Mouse (Mus musculus): ENCODE results near the gene Neurod1. TPM values are rescaled to one million over a fixed set of nuclear protein-coding genes. Genes with fewer than 3 reads are reported as not detected.

Gene Neurod1
- 25.3 and 30.4 TPM in 2 replicates for polyA plus RNA-seq (2016; fragmentation: Nextera tagmentation; extraction: Ambion mirVana)

DNA sequence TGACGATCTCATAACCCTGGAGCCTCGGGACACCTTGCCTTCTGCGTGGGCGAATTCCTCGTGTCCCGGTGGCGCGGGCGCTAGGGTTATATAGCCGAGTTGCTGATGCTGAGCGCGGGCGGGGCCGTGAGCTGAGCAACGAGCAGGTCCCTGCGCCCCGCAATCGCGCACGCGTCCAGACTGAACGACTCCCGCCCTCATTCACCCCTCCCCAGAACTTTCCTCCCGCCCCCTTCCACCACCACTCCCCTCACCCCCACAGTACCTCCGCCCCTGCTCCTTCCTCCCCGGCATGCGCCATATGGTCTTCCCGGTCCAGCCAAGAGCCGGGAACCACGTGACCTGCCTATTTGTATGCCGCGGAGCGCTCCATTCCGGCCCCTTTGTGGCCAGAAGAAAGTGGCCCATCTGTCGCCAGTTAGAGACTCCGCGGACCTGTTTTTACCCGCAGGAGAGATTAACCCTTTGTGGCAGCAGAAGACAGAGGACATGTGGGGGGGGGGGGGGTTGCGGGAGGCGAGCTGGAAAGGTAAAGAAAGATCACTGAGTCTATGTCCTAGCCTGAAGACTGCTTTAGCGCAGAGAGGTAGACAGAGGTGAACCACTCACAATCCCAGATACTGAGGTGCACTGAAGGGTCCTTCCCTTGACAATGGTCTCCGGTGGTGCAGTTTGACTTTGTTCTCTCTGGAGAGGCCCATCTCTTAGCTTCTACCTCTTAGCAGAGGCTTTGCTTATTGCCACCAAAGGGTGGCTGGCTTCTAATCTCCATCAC is at the start of gene Neurod1, which contains the start of gene Cerkl:
Gene Neurod1, minus strand, starts transcription at position 177 of the 775 bp plus-strand sequence.
Gene Cerkl, minus strand, starts transcription at position 211 of the 775 bp plus-strand sequence.
- Histone ChIP-seq H3K9me3 (replicated peaks) (no peaks in the 10 kb centered on the region), H3K36me3 (no peaks in the 10 kb centered on the region), H3K27ac (peak within 1 kb of the TSS; percentile 82), H3K4me2 (replicated peaks) (peak within 1 kb of the TSS; percentile 67), H3K9ac (peak within 1 kb of the TSS; percentile 23; the same call in 1 of the 2 replicates), H3K27me3 (peaks cover 56% of the 10 kb centered on the region), H3K4me3 (peak within 1 kb of the TSS; percentile 49), H3K4me1 (peaks cover 31% of the 10 kb centered on the region)
- ATAC-seq (ENCODE audit: low FRiP score), result peak; percentile 92
- under 1% methylated on average over 35 of the region's 42 CpGs for WGBS

DNA sequence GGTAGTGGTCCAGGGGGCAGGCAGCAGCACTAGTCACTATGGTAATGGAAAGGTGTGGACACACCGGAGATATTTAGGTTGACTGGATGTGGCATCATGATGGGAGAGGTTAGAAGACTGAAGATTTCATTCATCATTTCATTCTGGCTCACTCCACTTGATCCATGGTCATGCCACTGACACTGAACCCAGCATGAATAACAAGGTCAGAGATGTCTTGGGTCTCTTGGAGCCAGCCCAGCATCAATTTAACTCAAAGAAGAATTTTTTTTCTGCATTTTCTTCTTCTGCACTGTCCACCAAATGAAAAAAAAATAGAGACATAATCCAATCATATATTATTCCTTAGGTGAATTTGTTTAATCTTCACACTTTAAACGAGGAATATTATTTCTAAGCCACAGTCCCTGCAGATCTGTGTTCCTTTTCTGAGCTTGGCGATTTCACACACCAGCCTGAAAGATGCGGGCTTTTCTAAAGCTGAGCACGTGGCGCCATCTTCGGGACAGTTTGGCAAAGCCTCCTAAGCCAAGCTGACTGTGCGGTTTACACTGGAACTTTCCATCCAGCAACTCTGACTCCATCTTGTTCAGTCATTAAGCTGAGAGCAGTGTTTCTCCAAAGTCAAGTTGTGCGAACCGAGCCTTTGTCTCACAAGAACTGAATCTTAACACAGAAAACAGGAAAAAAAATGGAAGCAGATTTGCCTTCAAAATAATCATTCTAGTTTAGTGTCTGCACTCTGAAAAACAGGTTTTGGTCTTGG is 42.6 kb upstream of the Neurod1 start:
- H3K27me3 ChIP-seq, result no peaks in the 10 kb centered on the region; the same call in 1 of the 2 replicates
- H3K4me3 ChIP-seq, result no peak overlapping the region
- no peaks in the 10 kb centered on the region for H3K4me1 ChIP-seq
- H3K9ac ChIP-seq, result no peak overlapping the region
- no peak overlapping the region for H3K4me2 ChIP-seq (replicated peaks)
- H3K36me3 ChIP-seq, result no peaks in the 10 kb centered on the region
- H3K27ac ChIP-seq, result no peak overlapping the region
- ATAC-seq (ENCODE audit: low FRiP score), result peak; percentile 85
- 27% methylated on average over 10 of the region's 10 CpGs for WGBS
- H3K9me3 ChIP-seq (replicated peaks), result no peaks in the 10 kb centered on the region

DNA sequence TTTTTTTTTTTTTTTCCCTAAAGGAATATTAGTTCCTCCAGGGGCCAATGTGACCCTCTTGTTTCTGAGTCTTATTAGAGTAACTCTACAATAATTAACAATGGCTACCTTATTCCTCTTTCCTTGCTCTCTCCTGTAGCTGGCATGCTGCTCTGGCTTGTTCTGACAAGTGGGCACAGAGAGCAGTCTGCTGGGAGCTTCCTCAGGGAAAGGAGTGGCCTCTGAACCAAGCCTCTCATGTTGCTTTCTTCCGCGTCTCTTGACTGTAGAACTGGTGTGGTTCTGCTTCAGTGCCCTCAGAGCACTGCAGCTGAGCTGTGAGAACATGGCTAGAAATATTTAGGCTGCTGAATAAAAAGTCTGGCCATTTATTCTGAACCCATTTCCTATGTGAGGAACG is 28.6 kb upstream of the Neurod1 start:
- H3K9me3 ChIP-seq (replicated peaks), result no peaks in the 10 kb centered on the region
- 59% methylated on average over 3 of the region's 3 CpGs for WGBS
- no peaks in the 10 kb centered on the region for H3K27me3 ChIP-seq
- H3K9ac ChIP-seq, result no peak overlapping the region
- no peak overlapping the region for H3K4me2 ChIP-seq (replicated peaks)
- ATAC-seq (ENCODE audit: low FRiP score), result no peak
- H3K4me3 ChIP-seq, result no peak overlapping the region
- no peaks in the 10 kb centered on the region for H3K4me1 ChIP-seq
- no peaks in the 10 kb centered on the region for H3K36me3 ChIP-seq
- no peak overlapping the region for H3K27ac ChIP-seq

DNA sequence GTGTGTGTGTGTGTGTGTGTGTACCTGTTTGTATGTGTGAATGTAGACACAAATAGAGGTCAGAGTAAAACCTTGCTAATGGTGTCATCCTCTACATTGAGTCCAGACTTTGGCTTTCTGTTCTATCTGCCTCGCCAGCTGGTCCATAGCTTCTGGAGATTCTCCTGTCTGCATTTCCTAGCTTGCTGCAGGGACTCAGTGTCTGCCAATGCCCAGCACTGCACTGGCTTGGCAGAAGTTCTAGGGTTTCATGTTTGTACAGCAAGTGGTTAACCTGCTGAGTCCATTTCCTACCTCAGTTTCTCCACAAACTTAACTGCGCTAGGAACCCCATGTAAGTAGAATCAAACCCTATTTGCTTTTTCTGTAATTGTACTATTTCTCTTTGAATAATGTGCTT is 26.0 kb upstream of the Neurod1 start:
- no peaks in the 10 kb centered on the region for H3K36me3 ChIP-seq
- no peak overlapping the region for H3K4me3 ChIP-seq
- H3K9ac ChIP-seq, result no peak overlapping the region
- no peak for ATAC-seq (ENCODE audit: low FRiP score)
- no peaks in the 10 kb centered on the region for H3K4me1 ChIP-seq
- H3K4me2 ChIP-seq (replicated peaks), result no peak overlapping the region
- H3K27ac ChIP-seq, result no peak overlapping the region
- WGBS, result 93% methylated on average over 2 of the region's 2 CpGs
- H3K27me3 ChIP-seq, result no peaks in the 10 kb centered on the region
- no peaks in the 10 kb centered on the region for H3K9me3 ChIP-seq (replicated peaks)

DNA sequence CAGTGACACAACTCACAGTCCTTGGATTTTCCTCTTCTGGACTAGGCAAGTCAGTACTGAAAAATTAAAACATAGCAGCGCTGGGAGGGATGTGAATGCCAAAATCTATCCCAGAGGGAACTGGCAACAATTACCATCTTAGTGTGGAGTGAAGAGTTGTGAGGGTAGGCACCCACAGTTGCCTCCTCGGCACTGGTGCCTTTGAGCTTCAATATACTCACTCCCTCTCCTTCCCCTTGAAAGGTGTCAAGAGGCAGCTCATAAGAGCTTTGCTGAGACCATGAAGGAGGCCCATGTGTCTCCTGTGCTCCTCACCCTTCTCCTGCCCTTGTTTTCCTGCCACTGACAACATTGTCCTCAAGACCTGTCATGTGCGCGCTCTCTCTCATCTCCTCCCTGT is 5.9 kb upstream of the Neurod1 start:
- H3K27me3 ChIP-seq, result peaks cover 40% of the 10 kb centered on the region
- no peak overlapping the region for H3K4me3 ChIP-seq
- H3K4me1 ChIP-seq, result peaks cover 17% of the 10 kb centered on the region
- H3K4me2 ChIP-seq (replicated peaks), result no peak overlapping the region
- H3K9ac ChIP-seq, result no peak overlapping the region
- H3K9me3 ChIP-seq (replicated peaks), result no peaks in the 10 kb centered on the region
- H3K36me3 ChIP-seq, result no peaks in the 10 kb centered on the region
- no peak for ATAC-seq (ENCODE audit: low FRiP score)
- WGBS, result 86% methylated on average over 4 of the region's 4 CpGs
- H3K27ac ChIP-seq, result no peak overlapping the region

DNA sequence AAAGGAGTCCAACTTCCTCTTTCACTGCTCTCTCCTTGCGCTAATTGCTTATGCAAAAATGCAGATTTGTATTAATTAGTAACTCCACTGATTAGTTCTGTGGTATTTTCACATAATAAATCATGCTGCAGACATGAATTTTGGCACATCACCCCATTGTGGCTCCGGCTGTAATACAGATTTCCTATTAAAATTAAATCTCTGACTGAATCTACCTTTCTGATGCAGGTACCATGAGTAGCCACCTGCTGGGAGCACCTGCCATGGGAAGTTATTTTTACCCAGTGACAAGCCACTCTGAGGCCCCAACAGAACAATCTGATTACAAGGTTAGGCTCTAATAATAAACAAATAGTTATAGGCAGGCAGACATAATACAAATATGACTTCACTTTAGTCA is 5.3 kb upstream of the Neurod1 start:
- no peak overlapping the region for H3K4me3 ChIP-seq
- no peak for ATAC-seq (ENCODE audit: low FRiP score)
- peaks cover 45% of the 10 kb centered on the region for H3K27me3 ChIP-seq
- no peaks in the 10 kb centered on the region for H3K36me3 ChIP-seq
- H3K27ac ChIP-seq, result no peak overlapping the region
- H3K9me3 ChIP-seq (replicated peaks), result no peaks in the 10 kb centered on the region
- WGBS, result 77% methylated on average over 2 of the region's 2 CpGs
- H3K4me1 ChIP-seq, result peaks cover 20% of the 10 kb centered on the region
- no peak overlapping the region for H3K9ac ChIP-seq
- no peak overlapping the region for H3K4me2 ChIP-seq (replicated peaks)

DNA sequence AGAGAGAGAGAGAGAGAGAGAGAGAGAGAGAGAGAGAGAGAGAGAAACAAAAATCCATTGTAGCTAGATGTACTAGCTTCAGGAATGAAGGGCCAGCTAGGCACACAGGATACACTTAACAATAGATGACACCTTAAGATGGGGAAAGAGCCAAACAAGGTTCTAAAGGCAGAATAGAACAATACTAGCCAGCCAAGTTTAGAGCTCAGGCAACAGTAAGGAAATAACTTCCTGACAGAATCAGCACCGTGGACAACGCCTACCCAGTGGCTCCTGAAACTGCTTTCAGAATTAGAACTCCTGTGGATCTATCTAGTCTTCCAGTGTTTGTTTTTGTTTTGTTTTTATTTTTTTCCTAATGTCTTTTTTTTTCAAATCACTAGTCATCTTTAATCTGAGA is 4.0 kb upstream of the Neurod1 start:
- no peaks in the 10 kb centered on the region for H3K36me3 ChIP-seq
- peaks cover 23% of the 10 kb centered on the region for H3K4me1 ChIP-seq
- H3K27ac ChIP-seq, result 0 out of 2 replicates have a peak overlapping the region, but pooled peaks have one; percentile 76
- no peak overlapping the region for H3K4me3 ChIP-seq
- WGBS, result 4% methylated on average over 2 of the region's 2 CpGs
- H3K27me3 ChIP-seq, result peaks cover 49% of the 10 kb centered on the region
- no peak overlapping the region for H3K9ac ChIP-seq
- H3K4me2 ChIP-seq (replicated peaks), result peak overlapping the region; percentile 47
- ATAC-seq (ENCODE audit: low FRiP score), result no peak
- H3K9me3 ChIP-seq (replicated peaks), result no peaks in the 10 kb centered on the region

DNA sequence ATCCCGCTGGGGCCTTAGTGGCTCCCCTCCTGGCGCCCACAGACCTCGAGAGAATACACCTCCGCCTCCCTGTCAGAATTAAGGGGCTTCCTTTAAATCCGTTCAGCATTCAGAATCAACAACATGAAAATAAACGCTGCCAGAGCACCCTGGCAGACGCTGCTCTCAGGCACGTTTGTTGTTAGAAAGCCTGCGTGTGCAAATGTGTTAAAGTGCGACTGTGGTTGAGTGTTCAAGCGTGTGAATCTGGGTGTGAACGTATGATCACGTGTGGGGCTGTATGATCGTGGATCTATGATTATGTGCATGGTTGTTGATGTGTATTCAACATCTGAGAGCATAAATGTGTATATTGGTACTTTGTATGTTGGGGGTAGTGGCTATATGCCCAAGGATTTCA is 3.6 kb upstream of the Neurod1 start:
- H3K9me3 ChIP-seq (replicated peaks), result no peaks in the 10 kb centered on the region
- WGBS, result 5% methylated on average over 14 of the region's 14 CpGs
- H3K4me1 ChIP-seq, result peaks cover 23% of the 10 kb centered on the region
- ATAC-seq (ENCODE audit: low FRiP score), result no peak
- H3K4me2 ChIP-seq (replicated peaks), result peak overlapping the region; percentile 47
- H3K27ac ChIP-seq, result peak overlapping the region; percentile 76
- H3K27me3 ChIP-seq, result peaks cover 53% of the 10 kb centered on the region
- H3K4me3 ChIP-seq, result 0 out of 2 replicates have a peak overlapping the region, but pooled peaks have one; percentile 20
- H3K36me3 ChIP-seq, result no peaks in the 10 kb centered on the region
- H3K9ac ChIP-seq, result no peak overlapping the region

DNA sequence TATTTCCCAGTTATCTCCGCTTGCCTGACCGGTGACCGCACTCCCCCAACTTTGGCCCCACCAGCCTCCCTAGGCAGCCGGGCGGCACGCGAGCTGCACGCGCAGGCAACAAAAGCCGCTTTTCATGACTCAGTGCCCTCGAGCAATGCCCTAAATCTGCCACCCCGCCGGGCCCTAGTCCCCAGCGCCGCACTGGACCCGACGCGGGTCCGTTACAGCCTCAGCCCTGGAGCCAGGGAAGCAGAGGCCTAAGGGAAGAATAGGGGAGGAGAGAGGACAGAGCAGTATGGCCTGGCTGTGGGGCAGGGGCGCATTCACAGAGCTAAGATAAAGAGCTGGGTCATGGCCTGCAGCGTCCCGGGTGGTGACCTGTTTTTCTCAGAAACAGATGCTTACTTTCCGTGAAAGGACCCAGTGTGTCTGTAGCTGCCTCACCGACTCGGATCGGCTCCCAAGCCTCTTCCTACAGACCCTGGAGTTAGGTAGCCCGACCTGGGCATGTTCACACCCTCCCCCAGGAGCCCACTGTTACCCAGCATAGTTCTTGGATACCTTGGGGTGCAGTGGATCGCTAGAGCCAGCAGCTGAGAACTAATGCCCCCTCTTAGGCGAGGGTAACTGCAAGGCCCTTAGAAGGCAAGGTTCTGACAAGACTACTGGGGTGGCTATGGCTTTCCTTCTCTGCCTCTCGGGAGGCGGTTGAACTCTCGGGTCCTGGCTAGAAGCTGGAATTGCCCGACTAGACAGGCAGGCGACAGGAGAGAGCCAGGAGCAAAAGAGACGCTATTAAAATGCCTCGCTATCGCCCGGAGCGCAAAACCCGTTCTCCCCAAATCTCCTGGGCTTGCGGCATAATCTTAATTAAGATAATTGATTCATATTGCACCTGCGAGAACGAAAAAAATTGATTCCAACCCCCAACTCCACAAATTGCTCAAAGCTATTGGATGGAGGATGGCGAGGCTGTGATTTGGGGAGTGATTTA is 2.8 kb upstream of the Neurod1 start:
- peak; percentile 32 for ATAC-seq (ENCODE audit: low FRiP score)
- peaks cover 29% of the 10 kb centered on the region for H3K4me1 ChIP-seq
- peak overlapping the region; percentile 20 for H3K4me3 ChIP-seq
- H3K9me3 ChIP-seq (replicated peaks), result no peaks in the 10 kb centered on the region
- no peaks in the 10 kb centered on the region for H3K36me3 ChIP-seq
- under 1% methylated on average over 44 of the region's 44 CpGs for WGBS
- peak overlapping the region; percentile 77 for H3K27ac ChIP-seq
- H3K27me3 ChIP-seq, result peaks cover 60% of the 10 kb centered on the region
- H3K4me2 ChIP-seq (replicated peaks), result peak overlapping the region; percentile 47
- H3K9ac ChIP-seq, result 0 out of 2 replicates have a peak overlapping the region, but pooled peaks have one; percentile 14

DNA sequence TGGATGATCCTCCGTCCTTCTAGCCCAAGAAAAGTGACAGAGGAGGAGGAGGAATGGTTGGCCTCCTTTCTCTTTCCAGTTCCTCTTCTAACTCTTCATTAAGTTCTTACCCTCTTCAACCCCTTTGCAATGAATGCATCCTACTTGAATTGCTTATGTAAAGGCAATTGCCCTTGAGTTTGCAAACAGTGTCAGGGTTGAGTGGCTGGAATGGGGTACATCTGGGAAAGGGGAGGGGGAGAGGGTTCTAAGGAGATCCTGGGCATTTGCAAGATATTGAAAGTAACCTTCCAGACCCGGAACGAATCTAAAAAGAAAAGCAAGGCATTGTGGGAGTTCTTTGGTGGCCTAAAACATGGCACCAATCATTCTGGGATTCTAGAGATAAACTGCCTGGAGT is 1.4 kb upstream of the Neurod1 start:
- H3K4me3 ChIP-seq, result no peak overlapping the region
- H3K9ac ChIP-seq, result no peak overlapping the region
- peaks cover 63% of the 10 kb centered on the region for H3K27me3 ChIP-seq
- ATAC-seq (ENCODE audit: low FRiP score), result no peak
- H3K9me3 ChIP-seq (replicated peaks), result no peaks in the 10 kb centered on the region
- 13% methylated on average over 3 of the region's 3 CpGs for WGBS
- no peaks in the 10 kb centered on the region for H3K36me3 ChIP-seq
- no peak overlapping the region for H3K27ac ChIP-seq
- H3K4me2 ChIP-seq (replicated peaks), result no peak overlapping the region
- peaks cover 31% of the 10 kb centered on the region for H3K4me1 ChIP-seq

DNA sequence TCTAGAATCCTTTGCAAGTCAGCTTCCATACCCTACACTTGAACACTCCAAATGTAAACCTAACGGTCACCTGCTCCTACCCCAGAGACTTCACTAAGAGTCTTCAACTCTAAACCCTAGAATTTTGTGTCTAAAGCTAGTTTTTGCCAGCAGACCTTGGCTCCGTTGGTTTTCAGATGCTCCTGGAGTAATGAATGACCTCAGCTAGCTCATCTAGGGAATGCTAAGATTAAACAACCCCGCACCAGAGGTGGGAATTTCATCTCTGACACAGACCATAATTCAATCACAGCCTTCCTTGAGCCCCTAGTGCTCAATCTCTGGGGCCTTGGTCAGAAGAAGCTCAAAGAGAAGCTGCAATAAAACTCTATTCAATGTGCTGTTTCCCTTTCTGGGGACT is 883 bp upstream of the Neurod1 start:
- H3K4me1 ChIP-seq, result peaks cover 31% of the 10 kb centered on the region
- ATAC-seq (ENCODE audit: low FRiP score), result no peak
- peak overlapping the region; percentile 82 for H3K27ac ChIP-seq
- H3K9me3 ChIP-seq (replicated peaks), result no peaks in the 10 kb centered on the region
- H3K9ac ChIP-seq, result no peak overlapping the region
- H3K4me3 ChIP-seq, result no peak overlapping the region
- no peak overlapping the region; the same call in 1 of the 2 replicates for H3K4me2 ChIP-seq (replicated peaks)
- WGBS, result 61% methylated on average over 3 of the region's 3 CpGs
- H3K27me3 ChIP-seq, result peaks cover 61% of the 10 kb centered on the region
- H3K36me3 ChIP-seq, result no peaks in the 10 kb centered on the region

Data from hindbrain, embryonic 12.5 days (tissue).